Mouse (Mus musculus): ENCODE measurements around the gene Lrrc4c.

GRCm38 (mm10) chr2:97639941-97640340 is 1322.0 kb downstream of the Lrrc4c start:
- TF ChIP-seq CTCF (IDR thresholded peaks at IDR 0.05; ENCODE audit: low read depth, low read length) = no peak
- TF ChIP-seq POLR2A (IDR thresholded peaks at IDR 0.05; ENCODE audit: borderline replicate concordance, low read depth, low read length) = no peak

Data from bone marrow macrophage, adult 2 months (primary cell).